Mouse (Mus musculus) C3H10T1/2 (cell line): Measurements from ENCODE around the gene Gm20888. TPM values are rescaled to one million over a fixed set of nuclear protein-coding genes. Genes with fewer than 3 reads are reported as not detected.

Experiments used
- polyA plus RNA-seq, 2 experiments: library from polyadenylated mRNA; unstranded; fragments of >200 nt; fragmentation: generic; extraction: Trizol; gene quantifications; one replicate each; pipeline ENCODE4 v1.2.1; 2012; ENCODE audit warnings: missing spikeins in 2 of 2

The Gm20888 gene
- not detected for polyA plus RNA-seq

GRCm38 (mm10) chrY:70441582-70441981 lies at the start of gene Gm20888:
Gene Gm20888 (plus strand): TSS chrY:70441882.

Other genes with a start within 250 kb of the Gm20888 start
- gene Gm21118, start 168.2 kb upstream of the Gm20888 start, polyA plus RNA-seq = not detected
- not detected for gene Gm29423, start 138.6 kb upstream of the Gm20888 start, polyA plus RNA-seq
- not detected for gene Gm29644, start 138.5 kb upstream of the Gm20888 start, polyA plus RNA-seq